Mouse (Mus musculus) midbrain, embryonic 12.5 days (tissue): Measurements from ENCODE around the gene Igf2r. TPM values are rescaled to one million over a fixed set of nuclear protein-coding genes. Genes with fewer than 3 reads are reported as not detected.

Experiments used
- ATAC-seq: fragments of 200-750 bp; cut with Nextera tagmentation; 2 replicates; pipeline ENCODE4 v1.8.0; 2017; ENCODE audit warnings: low read depth, moderate TSS enrichment, moderate library complexity; ENCODE audit not compliant: low FRiP score
- H3K27ac ChIP-seq: fragments of 300-500 bp; sonication (generic); replicated peaks from 2 replicates; pipeline ENCODE4 v1.5.1; 2016; ENCODE audit warnings: mild to moderate bottlenecking
- H3K27me3 ChIP-seq: fragments of 300-500 bp; sonication (generic); 2 replicates; pipeline ENCODE4 v1.6.1; 2016; ENCODE audit warnings: mild to moderate bottlenecking
- H3K36me3 ChIP-seq: fragments of 300-500 bp; sonication (generic); 2 replicates; pipeline ENCODE4 v1.6.1; 2016
- H3K4me1 ChIP-seq: fragments of 300-500 bp; sonication (generic); 2 replicates; pipeline ENCODE4 v1.6.1; 2016
- H3K4me2 ChIP-seq: fragments of 300-500 bp; sonication (generic); replicated peaks from 2 replicates; pipeline ENCODE4 v1.6.1; 2016; ENCODE audit warnings: mild to moderate bottlenecking, moderate library complexity
- H3K4me3 ChIP-seq: fragments of 300-500 bp; sonication (generic); 2 replicates; pipeline ENCODE4 v1.5.1; 2016; ENCODE audit warnings: mild to moderate bottlenecking
- H3K9ac ChIP-seq: fragments of 300-500 bp; sonication (generic); replicated peaks from 2 replicates; pipeline ENCODE4 v1.6.1; 2016; ENCODE audit warnings: mild to moderate bottlenecking, moderate library complexity
- H3K9me3 ChIP-seq: fragments of 300-500 bp; sonication (generic); 2 replicates; pipeline ENCODE4 v1.6.1; 2016; ENCODE audit warnings: mild to moderate bottlenecking
- WGBS: fragments of 180-500 bp; shearing (Covaris S2); methylation state at CpG from one replicate; pipeline ENCODE4 v1.1.7; 2016; 5-methylcytosine and 5-hydroxymethylcytosine counted together
- polyA plus RNA-seq: library from polyadenylated mRNA; unstranded; fragments of >200 nt; fragmentation: Nextera tagmentation; extraction: Ambion mirVana; gene quantifications from 2 replicates; pipeline ENCODE4 v1.2.1, GENCODE M21; 2016

The Igf2r gene
- polyA plus RNA-seq, 1 experiment from 2014 or later: 20.4 TPM

GRCm38 (mm10) chr17:12645461-12645860 lies 124.0 kb downstream of the Igf2r start:
- no peak for ATAC-seq
- Histone ChIP-seq H3K27me3 (no peaks in the 10 kb centered on the region), H3K4me2 (no peak overlapping the region), H3K9me3 (no peaks in the 10 kb centered on the region), H3K4me1 (no peaks in the 10 kb centered on the region), H3K9ac (no peak overlapping the region), H3K27ac (no peak overlapping the region), H3K36me3 (no peaks in the 10 kb centered on the region), H3K4me3 (no peak overlapping the region)
- 79% methylated on average over 5 of the region's 5 CpGs for WGBS

DNA sequence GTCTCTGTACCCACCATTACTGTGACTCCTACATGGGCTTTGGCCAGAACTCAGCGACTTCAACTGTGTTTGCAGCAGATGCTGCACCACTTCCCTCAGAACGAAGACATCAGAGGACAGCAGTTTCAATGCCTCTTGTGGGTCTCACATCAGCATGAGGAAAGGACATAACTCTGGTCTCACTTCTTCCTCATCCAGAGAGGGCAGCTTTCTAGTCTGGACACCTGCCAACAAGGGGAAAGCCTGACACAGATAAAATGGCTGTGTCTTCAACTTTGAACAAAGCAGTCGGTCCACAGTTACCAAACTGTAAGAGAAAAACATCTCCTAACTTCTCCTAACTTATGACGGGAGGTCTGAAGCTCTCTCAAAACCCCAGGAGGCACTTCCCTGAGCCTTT lies 128.4 kb downstream of the Igf2r start:
- H3K27ac ChIP-seq: no peak overlapping the region
- no peaks in the 10 kb centered on the region for H3K27me3 ChIP-seq
- no peaks in the 10 kb centered on the region for H3K4me1 ChIP-seq
- 77% methylated on average over 4 of the region's 4 CpGs for WGBS
- H3K4me3 ChIP-seq: no peak overlapping the region
- ATAC-seq: no peak
- no peaks in the 10 kb centered on the region for H3K9me3 ChIP-seq
- no peak overlapping the region for H3K9ac ChIP-seq
- H3K4me2 ChIP-seq: no peak overlapping the region
- H3K36me3 ChIP-seq: no peaks in the 10 kb centered on the region

GRCm38 (mm10) chr17:12639585-12639984 lies 129.9 kb downstream of the Igf2r start:
- Histone ChIP-seq H3K27me3 (0 out of 2 replicates have a peak, but pooled peaks cover 5% of the 10 kb centered on the region), H3K9me3 (no peaks in the 10 kb centered on the region), H3K4me1 (no peaks in the 10 kb centered on the region), H3K36me3 (no peaks in the 10 kb centered on the region), H3K9ac (no peak overlapping the region), H3K27ac (no peak overlapping the region), H3K4me2 (no peak overlapping the region), H3K4me3 (no peak overlapping the region)
- ATAC-seq: no peak
- 95% methylated on average over 3 of the region's 3 CpGs for WGBS

DNA sequence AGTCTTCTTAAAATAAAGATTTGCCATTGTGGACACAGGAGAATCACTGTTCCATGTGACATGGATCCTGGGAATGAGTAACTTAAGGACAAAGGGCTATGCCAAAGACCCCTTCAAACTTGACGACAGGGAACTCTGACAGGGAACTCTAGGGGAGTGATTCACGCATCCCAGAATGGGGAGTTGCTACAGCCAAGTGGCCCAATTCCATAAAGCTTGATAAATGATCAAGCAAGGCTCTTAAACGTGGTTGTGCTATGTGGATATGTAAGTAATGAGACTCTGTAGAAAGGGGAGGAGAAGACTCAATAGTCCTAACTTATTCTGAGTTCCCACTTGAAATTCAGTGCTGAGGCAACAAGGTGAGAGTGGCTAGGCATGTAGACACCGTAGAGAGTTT lies 134.7 kb downstream of the Igf2r start:
- ATAC-seq: no peak
- Histone ChIP-seq H3K4me1 (no peaks in the 10 kb centered on the region), H3K4me3 (no peak overlapping the region), H3K9me3 (no peaks in the 10 kb centered on the region), H3K4me2 (no peak overlapping the region), H3K27ac (no peak overlapping the region), H3K9ac (no peak overlapping the region), H3K27me3 (0 out of 2 replicates have a peak, but pooled peaks cover 9% of the 10 kb centered on the region), H3K36me3 (no peaks in the 10 kb centered on the region)
- 77% methylated on average over 4 of the region's 4 CpGs for WGBS

Other genes with a start within 250 kb of the Igf2r start
- gene Slc22a2, start 185.5 kb downstream of the Igf2r start, polyA plus RNA-seq: 0.23 and 0.26 TPM in 2 replicates
- not detected in 2 replicates for gene Slc22a1, start 93.8 kb downstream of the Igf2r start, polyA plus RNA-seq
- gene Mas1, start 98.5 kb upstream of the Igf2r start, polyA plus RNA-seq: 0.20 and 0.55 TPM in 2 replicates
- gene Mrgprh, start 106.4 kb upstream of the Igf2r start, polyA plus RNA-seq: not detected in 2 replicates
- 1.2 and 1.8 TPM in 2 replicates for gene Pnldc1, start 140.6 kb upstream of the Igf2r start, polyA plus RNA-seq
- gene Tcp1, start 146.0 kb upstream of the Igf2r start, polyA plus RNA-seq: 455 and 463 TPM in 2 replicates
- 154 and 158 TPM in 2 replicates for gene Mrpl18, start 146.7 kb upstream of the Igf2r start, polyA plus RNA-seq
- 1.3 and 1.4 TPM in 2 replicates for gene Acat3, start 170.9 kb upstream of the Igf2r start, polyA plus RNA-seq
- 393 and 402 TPM in 2 replicates for gene Acat2, start 191.1 kb upstream of the Igf2r start, polyA plus RNA-seq
- gene Wtap, start 224.5 kb upstream of the Igf2r start, polyA plus RNA-seq: 118 and 132 TPM in 2 replicates
- gene Sod2, start 237.2 kb upstream of the Igf2r start, polyA plus RNA-seq: 98.8 and 110 TPM in 2 replicates